Mouse (Mus musculus) forebrain, embryonic 11.5 days (tissue): ENCODE results near the gene Tmed10. TPM values are rescaled to one million over a fixed set of nuclear protein-coding genes. Genes with fewer than 3 reads are reported as not detected.
A peak's percentile ranks its signal among the peaks of the same experiment; 100 is the strongest.

Source experiments
- ATAC-seq: fragments of 200-750 bp; cut with Nextera tagmentation; replicated peaks from 2 replicates; pipeline ENCODE4 v1.8.0; 2017; ENCODE audit warnings: moderate TSS enrichment; ENCODE audit not compliant: low FRiP score
- DNase-seq: peaks from one replicate; pipeline ENCODE4 v3.0.0-alpha.2; 2017; ENCODE audit warnings: low spot score
- H3K27ac ChIP-seq: fragments of 300-500 bp; sonication (generic); 2 replicates; pipeline ENCODE4 v1.5.1; 2014; ENCODE audit warnings: low read depth, low read length
- H3K27me3 ChIP-seq: fragments of 300-500 bp; sonication (generic); 2 replicates; pipeline ENCODE4 v1.6.1; 2014; ENCODE audit warnings: mild to moderate bottlenecking, low read length, mixed read lengths; ENCODE audit not compliant: control insufficient read depth, insufficient read depth
- H3K36me3 ChIP-seq: fragments of 300-500 bp; sonication (generic); 2 replicates; pipeline ENCODE4 v1.6.1; 2014; ENCODE audit warnings: mild to moderate bottlenecking, low read length, moderate library complexity, mixed read lengths; ENCODE audit not compliant: control insufficient read depth, insufficient read depth
- H3K4me1 ChIP-seq: fragments of 300-500 bp; sonication (generic); replicated peaks from 2 replicates; pipeline ENCODE4 v1.6.1; 2014; ENCODE audit warnings: low read length, mixed read lengths; ENCODE audit not compliant: control insufficient read depth, insufficient read depth
- H3K4me2 ChIP-seq: fragments of 300-500 bp; sonication (generic); 2 replicates; pipeline ENCODE4 v1.6.1; 2014; ENCODE audit warnings: low read depth, mild to moderate bottlenecking, low read length, moderate library complexity, mixed read lengths; ENCODE audit not compliant: severe bottlenecking
- H3K4me3 ChIP-seq: fragments of 300-500 bp; sonication (generic); 2 replicates; pipeline ENCODE4 v1.5.1; 2014; ENCODE audit warnings: low read depth, low read length
- H3K9ac ChIP-seq: fragments of 300-500 bp; sonication (generic); 2 replicates; pipeline ENCODE4 v1.6.1; 2014; ENCODE audit warnings: low read length
- H3K9me3 ChIP-seq: fragments of 300-500 bp; sonication (generic); 2 replicates; pipeline ENCODE4 v1.6.1; 2016; ENCODE audit warnings: low read length, mixed read lengths; ENCODE audit not compliant: control insufficient read depth
- WGBS: fragments of 180-500 bp; shearing (Covaris S2); extraction: QIAGEN DNeasy Blood & Tissue Kit; methylation state at CpG from one replicate; pipeline ENCODE4 v1.1.7; 2014; 5-methylcytosine and 5-hydroxymethylcytosine counted together
- polyA plus RNA-seq: library from polyadenylated mRNA; unstranded; fragments of >200 nt; fragmentation: Nextera tagmentation; extraction: Ambion mirVana; gene quantifications from 2 replicates; pipeline ENCODE4 v1.2.1, GENCODE M21; 2014

Tmed10 gene
- polyA plus RNA-seq, 1 experiment from 2014 or later, result 229 TPM

GRCm38 (mm10) chr12:85330153-85330552 lies 44.5 kb downstream of the Tmed10 start:
- Histone ChIP-seq H3K27me3 (no peaks in the 10 kb centered on the region), H3K9me3 (no peaks in the 10 kb centered on the region), H3K4me3 (no peak overlapping the region), H3K4me1 (no peaks in the 10 kb centered on the region), H3K36me3 (peaks cover under 1% of the 10 kb centered on the region; the same call in 1 of the 2 replicates), H3K4me2 (no peak overlapping the region), H3K9ac (no peak overlapping the region), H3K27ac (no peak overlapping the region)
- 92% methylated on average over 7 of the region's 7 CpGs for WGBS
- no peak for ATAC-seq
- no peak for DNase-seq

DNA sequence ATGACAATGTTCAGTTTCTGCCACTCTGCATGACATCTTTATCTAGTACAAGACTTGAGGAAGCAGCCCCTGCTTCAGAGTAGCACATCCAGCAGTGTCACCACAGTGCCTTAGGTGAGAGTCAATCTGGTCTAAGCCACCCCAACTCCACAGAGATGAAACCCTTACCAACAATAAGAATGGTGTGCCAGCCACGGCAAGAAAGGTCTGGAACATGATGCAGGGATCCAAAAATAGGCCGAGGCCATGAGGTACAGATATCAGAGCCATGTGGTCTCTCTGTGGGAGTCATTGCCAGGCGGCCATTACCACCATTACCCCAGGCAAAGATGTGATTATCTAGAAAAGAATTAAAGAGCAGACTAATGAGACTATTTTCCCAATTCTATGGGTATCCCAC lies 66.0 kb downstream of the Tmed10 start:
- Histone ChIP-seq H3K4me1 (no peaks in the 10 kb centered on the region), H3K4me2 (no peak overlapping the region), H3K27ac (no peak overlapping the region), H3K9me3 (no peaks in the 10 kb centered on the region), H3K4me3 (no peak overlapping the region), H3K27me3 (no peaks in the 10 kb centered on the region), H3K36me3 (peaks cover 7% of the 10 kb centered on the region; the same call in 1 of the 2 replicates), H3K9ac (no peak overlapping the region)
- WGBS, result 84% methylated on average over 3 of the region's 3 CpGs
- DNase-seq, result no peak
- ATAC-seq, result no peak

DNA sequence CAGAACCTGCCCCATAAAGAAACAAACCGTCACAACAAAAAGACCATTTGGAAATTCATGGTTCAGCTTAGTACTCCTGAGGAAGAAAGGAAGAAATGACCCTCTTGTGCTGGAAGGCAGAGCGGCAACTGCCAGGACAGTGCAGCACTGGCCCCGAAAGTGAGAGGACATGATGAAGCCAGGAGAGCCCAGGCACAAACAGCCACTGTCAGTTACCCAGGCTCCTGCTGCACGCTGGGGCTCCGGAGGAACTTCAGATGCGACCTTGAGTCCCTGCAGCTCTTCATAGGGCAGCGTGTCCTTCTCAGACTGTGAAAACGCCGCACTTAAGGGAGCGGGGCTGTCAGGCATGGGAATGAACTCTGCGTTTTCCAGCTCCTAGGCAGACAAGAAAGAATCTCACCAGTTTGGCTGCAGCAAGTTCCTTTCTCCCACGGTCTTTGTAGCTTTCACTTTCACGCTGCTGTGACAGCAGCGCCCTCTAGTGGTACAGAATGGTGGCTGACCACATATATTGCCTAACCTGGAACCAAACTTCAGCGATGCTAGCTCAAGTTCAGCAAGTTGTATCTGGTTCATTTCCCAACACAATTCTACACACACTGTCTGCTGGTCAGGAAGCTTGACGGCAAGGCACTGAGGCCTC lies 69.3 kb downstream of the Tmed10 start:
- Histone ChIP-seq H3K36me3 (peaks cover 16% of the 10 kb centered on the region; the same call in 1 of the 2 replicates), H3K27ac (no peak overlapping the region), H3K9ac (no peak overlapping the region; the same call in 1 of the 2 replicates), H3K4me3 (no peak overlapping the region), H3K4me1 (no peaks in the 10 kb centered on the region), H3K27me3 (no peaks in the 10 kb centered on the region), H3K9me3 (no peaks in the 10 kb centered on the region), H3K4me2 (no peak overlapping the region)
- 53% methylated on average over 16 of the region's 16 CpGs for WGBS
- ATAC-seq, result no peak; the same call in 1 of the 2 replicates
- peak; percentile 86 for DNase-seq

DNA sequence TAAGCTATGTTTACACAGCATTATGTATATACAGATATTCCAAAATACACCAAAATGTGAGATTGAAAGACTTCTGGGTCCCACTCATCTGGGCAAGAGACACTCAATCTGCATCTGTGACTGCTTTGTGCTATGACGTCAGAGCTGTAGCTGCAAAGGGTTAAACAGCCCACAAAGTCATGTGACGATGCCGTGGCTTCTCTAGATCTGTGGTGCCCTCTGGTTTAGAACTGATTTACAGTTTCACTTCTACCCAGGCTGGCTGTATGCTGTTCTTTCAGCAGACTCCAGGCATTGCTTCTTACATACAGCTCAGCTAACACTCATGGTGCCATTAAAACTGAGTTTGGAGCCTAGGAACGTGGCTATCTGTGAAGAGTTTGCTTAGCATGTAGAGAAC lies 69.9 kb downstream of the Tmed10 start:
- H3K36me3 ChIP-seq, result peaks cover 16% of the 10 kb centered on the region; the same call in 1 of the 2 replicates
- H3K9ac ChIP-seq, result no peak overlapping the region
- H3K4me2 ChIP-seq, result no peak overlapping the region
- H3K27me3 ChIP-seq, result no peaks in the 10 kb centered on the region
- no peaks in the 10 kb centered on the region for H3K4me1 ChIP-seq
- ATAC-seq (no peak), DNase-seq (no peak)
- 78% methylated on average over 4 of the region's 4 CpGs for WGBS
- H3K4me3 ChIP-seq, result no peak overlapping the region
- H3K9me3 ChIP-seq, result no peaks in the 10 kb centered on the region
- H3K27ac ChIP-seq, result no peak overlapping the region

DNA sequence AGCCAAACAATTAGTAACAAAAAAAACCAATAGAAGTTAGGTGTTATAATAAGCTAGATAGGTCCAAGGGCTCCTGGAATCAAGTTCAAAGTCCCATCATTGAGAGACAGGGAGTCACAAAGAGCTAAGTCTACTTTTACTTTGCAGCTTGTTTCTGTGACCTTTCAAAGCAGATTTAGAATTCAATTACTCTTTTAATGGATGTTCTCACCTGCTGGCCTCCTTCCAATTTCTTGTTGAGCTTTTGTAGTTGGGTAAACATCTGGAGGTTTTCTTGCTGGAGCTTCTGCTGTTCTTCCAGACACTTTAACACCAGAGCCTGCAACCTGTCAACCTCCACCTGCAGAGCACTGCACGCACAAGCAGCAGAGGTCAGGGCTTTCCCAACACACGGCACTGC lies 71.4 kb downstream of the Tmed10 start:
- no peak overlapping the region for H3K27ac ChIP-seq
- no peaks in the 10 kb centered on the region for H3K27me3 ChIP-seq
- peaks cover 16% of the 10 kb centered on the region; the same call in 1 of the 2 replicates for H3K36me3 ChIP-seq
- no peak overlapping the region for H3K4me3 ChIP-seq
- DNase-seq, result no peak
- H3K4me2 ChIP-seq, result no peak overlapping the region
- no peaks in the 10 kb centered on the region for H3K4me1 ChIP-seq
- no peak for ATAC-seq
- H3K9me3 ChIP-seq, result no peaks in the 10 kb centered on the region
- H3K9ac ChIP-seq, result no peak overlapping the region
- 84% methylated on average over 2 of the region's 2 CpGs for WGBS

GRCm38 (mm10) chr12:85298835-85299180 lies 75.8 kb downstream of the Tmed10 start:
- peaks cover 5% of the 10 kb centered on the region; the same call in 1 of the 2 replicates for H3K9me3 ChIP-seq
- H3K36me3 ChIP-seq, result peaks cover 9% of the 10 kb centered on the region; the same call in 1 of the 2 replicates
- H3K27me3 ChIP-seq, result no peaks in the 10 kb centered on the region
- H3K9ac ChIP-seq, result no peak overlapping the region
- H3K27ac ChIP-seq, result no peak overlapping the region
- no peak for ATAC-seq
- H3K4me1 ChIP-seq, result no peaks in the 10 kb centered on the region
- 97% methylated on average over 1 of the region's 1 CpGs for WGBS
- no peak overlapping the region for H3K4me2 ChIP-seq
- DNase-seq, result no peak
- no peak overlapping the region for H3K4me3 ChIP-seq

GRCm38 (mm10) chr12:85298127-85298834 lies 76.4 kb downstream of the Tmed10 start:
- H3K36me3 ChIP-seq, result peaks cover 9% of the 10 kb centered on the region; the same call in 1 of the 2 replicates
- 89% methylated on average over 11 of the region's 11 CpGs for WGBS

GRCm38 (mm10) chr12:85297345-85297997 lies 77.2 kb downstream of the Tmed10 start:
- no peaks in the 10 kb centered on the region for H3K4me1 ChIP-seq
- peaks cover 5% of the 10 kb centered on the region; the same call in 1 of the 2 replicates for H3K9me3 ChIP-seq
- no peak overlapping the region for H3K9ac ChIP-seq
- ATAC-seq, result no peak
- DNase-seq, result no peak
- no peak overlapping the region for H3K4me2 ChIP-seq
- peaks cover 9% of the 10 kb centered on the region; the same call in 1 of the 2 replicates for H3K36me3 ChIP-seq
- no peak overlapping the region for H3K4me3 ChIP-seq
- 82% methylated on average over 10 of the region's 10 CpGs for WGBS
- no peak overlapping the region for H3K27ac ChIP-seq
- H3K27me3 ChIP-seq, result no peaks in the 10 kb centered on the region

More at GRCm38 (mm10) chr12:85298127-85298834, 76.4 kb downstream of the Tmed10 start:
- DNase-seq (no peak), ATAC-seq (no peak)
- Histone ChIP-seq H3K27me3 (no peaks in the 10 kb centered on the region), H3K27ac (no peak overlapping the region), H3K4me1 (no peaks in the 10 kb centered on the region), H3K9ac (no peak overlapping the region), H3K4me3 (no peak overlapping the region), H3K4me2 (no peak overlapping the region), H3K9me3 (peaks cover 5% of the 10 kb centered on the region; the same call in 1 of the 2 replicates)
